Mouse (Mus musculus) megakaryocyte, adult 5-6 weeks (primary cell): ENCODE data around the gene Trpm3. TPM values are rescaled to one million over a fixed set of nuclear protein-coding genes. Genes with fewer than 3 reads are reported as not detected.

ENCODE experiments used
- ATAC-seq: 2 replicates; pipeline ENCODE4 v1.8.0; 2016; ENCODE audit warnings: mild to moderate bottlenecking, inconsistent platforms; ENCODE audit not compliant: poor library complexity, severe bottlenecking
- total RNA-seq, 2 experiments: library from RNA; stranded (forward) in 1 of 2; stranded (reverse) in 1 of 2; fragments of 153-499, 151-499 nt in 1 of 2; fragments of 221-1000, 200-1000 nt in 1 of 2; gene quantifications; 2 replicates each; pipeline versions ENCODE4 v1.2.3 to v1.2.4; 2015 to 2017

The Trpm3 gene
- total RNA-seq, 2 experiments from 2014 or later: 0.04 TPM; not detected in 1

DNA sequence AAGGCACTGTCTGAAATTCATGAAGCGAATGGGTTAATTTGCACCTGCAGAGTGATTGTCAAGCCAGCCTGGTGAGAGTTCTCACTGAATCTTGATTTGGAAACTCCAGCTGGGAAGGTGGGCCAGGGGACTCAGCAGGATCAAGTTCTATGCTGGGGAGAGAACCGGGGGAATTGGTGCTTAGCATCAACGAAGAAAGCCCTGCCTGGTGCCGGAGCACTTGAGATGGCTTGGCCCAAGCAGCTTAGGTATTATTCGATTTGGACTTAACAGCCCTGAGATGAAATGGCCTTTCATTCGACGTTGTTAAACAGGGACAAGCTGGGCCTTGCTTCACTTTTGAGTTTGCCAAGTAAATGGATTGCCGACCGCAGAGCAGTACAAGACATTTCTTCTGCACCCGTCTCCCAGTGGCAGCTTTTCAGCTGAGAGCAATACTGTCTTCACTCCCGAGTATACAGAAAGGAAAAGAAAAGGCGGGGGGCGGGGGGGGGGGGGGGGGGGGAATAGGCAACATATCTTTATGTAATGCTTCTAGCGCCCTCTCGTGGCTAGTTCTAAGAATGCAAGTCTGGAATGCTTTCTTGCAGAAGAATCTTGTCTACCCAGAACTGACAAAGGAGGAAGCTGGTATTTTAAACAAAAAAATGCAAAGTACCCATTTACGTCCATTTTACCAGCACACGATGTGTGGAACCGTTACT, 165.3 kb downstream of the Trpm3 start:
- ATAC-seq: peak; percentile 38

DNA sequence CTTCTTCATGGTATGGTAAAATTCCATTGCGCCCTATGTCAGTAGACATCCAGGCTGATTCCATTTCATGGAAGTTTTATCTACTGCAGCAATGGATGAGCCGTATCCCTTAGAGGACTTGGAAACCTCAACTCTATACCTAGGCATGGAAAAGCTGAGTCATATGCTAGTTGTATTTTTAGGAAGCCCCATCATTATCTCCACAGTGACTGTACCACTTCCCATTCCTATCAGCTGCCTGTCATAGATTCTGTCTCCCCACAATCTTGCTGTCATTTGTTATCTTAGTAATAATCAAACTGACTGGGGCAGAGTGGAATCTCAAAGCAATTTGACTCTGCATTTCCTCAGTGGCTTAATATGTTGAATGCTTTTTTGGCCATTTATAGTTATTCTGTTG, 169.2 kb downstream of the Trpm3 start:
- ATAC-seq: peak; percentile 47; the same call in 1 of the 2 replicates

DNA sequence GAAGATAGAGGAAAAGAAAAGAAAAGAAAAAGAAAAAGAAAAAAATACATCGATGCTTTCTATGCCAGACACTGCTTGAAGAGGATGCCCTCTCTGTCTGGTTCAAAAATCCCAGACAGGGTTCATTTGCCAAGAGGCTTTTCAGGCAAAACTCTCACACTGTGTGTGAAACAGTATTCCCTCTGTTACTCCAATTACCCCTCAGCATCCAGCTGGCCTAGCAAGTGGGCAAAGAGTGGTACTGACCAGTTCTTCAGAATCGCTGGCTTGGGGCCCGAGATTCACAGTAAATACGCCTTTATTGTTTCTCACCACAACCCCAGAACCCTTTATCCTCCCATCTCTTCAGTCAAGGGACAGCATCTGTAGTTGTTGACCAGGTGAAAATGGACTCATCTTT, 178.5 kb downstream of the Trpm3 start:
- no peak for ATAC-seq

DNA sequence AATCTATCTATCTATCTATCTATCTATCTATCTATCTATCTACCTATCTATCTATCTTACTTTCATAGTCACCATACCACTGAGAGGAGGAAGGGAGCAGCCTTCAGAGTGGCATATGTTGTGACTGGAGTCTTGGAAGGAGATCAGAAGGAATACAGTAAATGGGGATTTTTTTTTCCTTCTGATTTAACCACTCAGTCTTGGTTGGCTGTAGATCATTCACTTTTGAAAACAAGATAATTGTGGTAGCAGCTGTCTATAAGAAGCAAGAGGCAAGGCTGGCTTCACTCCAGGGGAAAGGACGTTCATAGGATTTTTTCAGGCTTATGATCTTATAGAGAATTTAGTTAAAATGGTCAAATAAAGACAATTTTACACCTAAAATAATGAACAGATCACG, 188.0 kb downstream of the Trpm3 start:
- ATAC-seq: no peak

DNA sequence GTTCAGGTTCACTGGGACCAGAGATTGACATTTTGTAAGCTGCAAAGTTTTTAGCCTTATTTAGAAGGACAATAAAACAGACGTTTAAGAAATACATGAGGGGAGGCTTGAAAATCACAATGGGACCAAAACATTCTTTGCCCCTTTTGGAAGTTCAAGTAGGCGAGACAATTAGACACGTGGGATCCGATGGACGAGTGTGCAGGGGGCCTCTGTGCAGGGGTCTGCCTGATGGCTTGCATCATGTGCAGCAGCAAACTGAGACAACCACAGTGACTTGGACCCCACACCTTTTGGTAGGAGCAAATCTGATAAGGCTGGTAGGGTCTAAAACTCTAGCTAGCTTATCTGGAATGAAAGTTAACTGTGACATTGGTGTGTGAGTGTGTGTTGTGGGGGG, 188.4 kb downstream of the Trpm3 start:
- ATAC-seq: no peak

DNA sequence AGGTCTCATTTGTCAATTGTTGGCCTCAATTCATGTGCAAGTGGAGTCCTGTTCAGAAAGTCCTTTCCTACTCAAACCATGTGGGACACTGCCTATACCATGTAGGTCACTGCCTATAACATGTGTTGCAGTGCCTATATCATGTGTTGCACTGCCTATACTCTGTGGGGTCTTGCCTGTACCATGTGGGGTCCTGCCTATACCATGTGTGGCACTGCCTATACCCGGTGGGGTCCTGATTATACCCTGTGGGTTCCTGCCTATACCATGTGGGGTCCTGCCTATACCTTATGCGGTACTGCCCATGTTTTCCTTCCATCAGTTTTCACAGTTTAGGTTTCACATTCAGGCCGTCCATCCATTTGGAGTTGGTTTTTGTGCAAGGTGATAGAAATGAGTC, 197.4 kb downstream of the Trpm3 start:
- no peak for ATAC-seq

DNA sequence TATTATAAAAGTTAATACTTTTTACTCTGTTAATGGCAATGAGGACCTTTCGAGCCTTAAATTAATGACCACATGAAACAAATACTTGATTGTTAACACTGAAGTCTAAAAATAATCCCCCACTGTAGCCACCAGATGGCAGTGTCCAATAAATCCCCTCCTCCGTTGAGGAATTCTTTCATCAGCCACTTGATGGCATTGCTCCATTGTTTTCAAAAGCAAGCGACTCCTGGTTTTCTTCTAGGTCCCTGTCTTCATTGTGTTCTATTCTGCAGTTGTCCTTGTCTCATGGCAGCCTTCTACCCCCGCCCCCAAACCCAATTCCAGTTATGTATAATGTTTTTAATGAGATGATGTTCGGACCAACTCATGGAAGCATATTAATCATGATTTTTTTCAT, 198.6 kb downstream of the Trpm3 start:
- ATAC-seq: no peak

DNA sequence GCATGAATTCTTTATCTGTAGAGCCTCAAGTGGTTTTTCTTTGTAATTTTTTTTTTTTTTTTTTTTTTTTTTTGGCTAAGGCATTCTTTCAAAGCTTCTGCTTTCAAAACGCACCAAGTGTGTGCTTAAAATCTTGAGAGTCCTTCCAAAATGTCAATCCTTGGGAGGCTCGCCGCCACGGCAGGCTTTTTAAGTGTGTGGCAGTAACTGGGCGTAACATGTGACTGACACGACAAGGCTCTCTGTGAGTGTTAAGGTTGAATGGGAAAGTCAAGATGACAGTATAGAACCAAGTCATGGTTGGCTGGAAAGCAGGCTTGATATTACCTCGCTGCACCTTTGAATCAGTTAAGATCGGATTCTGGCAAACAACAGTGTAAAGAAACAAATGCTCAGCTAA, 200.1 kb downstream of the Trpm3 start:
- ATAC-seq: no peak

DNA sequence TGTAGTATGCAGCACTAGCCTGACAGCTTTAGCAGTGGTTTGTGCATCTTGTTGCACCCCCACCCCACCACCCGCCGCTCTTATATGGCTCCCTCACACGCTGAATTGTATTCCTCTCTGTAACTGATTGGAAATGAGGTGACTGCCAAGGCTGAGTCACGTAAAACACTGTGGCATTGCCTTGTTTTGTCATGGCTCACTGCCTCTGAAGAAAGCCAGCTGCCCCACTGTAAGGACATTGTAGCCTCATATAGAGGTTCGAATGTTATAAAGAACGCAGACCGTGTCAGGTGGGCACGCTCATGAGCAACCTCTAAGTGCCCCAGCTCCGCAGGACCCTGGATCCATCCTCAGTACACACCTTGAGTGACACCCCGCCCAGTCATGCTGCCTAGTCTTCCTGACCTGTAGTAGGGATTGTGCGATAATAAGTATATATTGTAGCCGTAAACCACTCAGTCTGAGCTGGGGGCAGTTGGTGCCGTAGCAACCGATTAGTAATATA, 215.2 kb downstream of the Trpm3 start:
- no peak for ATAC-seq

DNA sequence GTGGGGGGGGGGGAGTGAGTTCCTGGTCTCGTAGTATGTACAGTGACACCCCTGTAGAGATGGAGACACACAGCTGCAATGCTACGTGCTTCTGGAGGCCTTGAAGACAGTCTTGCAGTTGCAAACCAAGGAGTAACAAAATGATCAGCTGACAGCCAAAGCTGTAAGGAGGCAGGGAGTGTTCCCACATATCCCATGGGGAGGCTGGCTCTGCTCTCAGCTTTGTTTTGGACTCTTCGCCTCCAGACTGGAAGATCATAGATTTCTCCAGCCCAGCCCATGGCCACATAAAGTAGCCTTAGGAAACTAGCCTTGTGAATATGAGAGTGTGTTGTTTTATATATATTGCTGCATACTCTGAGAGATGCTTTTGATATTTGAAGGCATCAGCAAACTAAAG, 248.0 kb downstream of the Trpm3 start:
- ATAC-seq: no peak

DNA sequence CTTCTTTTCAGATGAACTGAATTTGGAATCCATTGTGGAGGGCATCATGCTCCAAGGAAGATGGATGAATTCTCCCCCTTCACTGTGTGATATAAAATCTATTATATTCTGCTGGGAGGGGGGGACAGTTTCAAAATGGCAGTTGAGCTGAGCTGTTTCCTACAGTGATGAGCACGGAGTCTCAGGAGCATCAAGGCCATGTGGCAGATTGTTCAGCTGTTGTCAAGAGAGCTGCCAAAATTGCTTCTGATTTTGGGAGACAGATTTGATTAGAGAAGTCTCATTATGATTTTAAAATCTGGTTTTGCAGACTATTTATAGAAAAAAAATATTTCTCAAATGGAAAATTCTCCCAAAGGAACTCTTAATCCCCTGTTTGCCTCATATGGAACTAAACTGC, 255.9 kb downstream of the Trpm3 start:
- ATAC-seq: no peak

DNA sequence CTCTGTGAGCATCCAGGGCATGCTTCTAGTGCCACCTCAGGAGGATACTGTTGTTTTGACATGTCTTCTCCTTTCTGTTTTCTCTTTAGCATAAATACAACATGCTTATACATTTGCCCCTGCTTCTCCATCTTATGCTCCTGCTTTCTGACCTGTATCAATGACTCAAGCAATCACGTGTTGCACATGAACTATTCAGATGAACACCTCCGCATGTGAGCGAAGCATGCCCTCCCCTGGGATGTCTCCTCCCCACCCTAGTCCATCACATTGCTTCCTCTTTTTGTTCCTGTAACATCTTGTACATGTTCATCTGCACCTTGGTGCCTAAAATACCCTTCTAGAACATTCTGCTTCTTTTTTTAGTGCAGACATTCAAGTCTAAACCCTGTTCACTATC, 265.2 kb downstream of the Trpm3 start:
- ATAC-seq: no peak

DNA sequence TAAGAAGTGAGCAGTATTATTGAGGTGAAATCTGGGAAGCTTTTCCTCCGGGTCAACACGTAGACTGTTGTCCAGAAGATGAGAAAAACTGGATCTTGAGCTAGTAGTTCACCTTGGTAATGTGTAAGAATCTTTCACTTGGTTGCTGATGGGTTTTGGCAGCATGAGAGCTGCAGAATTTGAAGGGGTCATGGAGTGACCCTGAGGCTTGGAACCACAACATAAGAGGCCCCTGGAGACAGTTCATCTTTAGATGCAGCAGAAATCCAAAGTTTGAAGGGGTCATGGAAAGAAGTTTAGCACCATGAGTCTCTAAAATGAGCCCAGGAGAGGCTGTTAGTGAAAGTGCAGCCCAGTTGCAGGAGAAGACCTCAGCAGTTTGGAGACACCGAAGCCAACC, 279.4 kb downstream of the Trpm3 start:
- ATAC-seq: no peak

DNA sequence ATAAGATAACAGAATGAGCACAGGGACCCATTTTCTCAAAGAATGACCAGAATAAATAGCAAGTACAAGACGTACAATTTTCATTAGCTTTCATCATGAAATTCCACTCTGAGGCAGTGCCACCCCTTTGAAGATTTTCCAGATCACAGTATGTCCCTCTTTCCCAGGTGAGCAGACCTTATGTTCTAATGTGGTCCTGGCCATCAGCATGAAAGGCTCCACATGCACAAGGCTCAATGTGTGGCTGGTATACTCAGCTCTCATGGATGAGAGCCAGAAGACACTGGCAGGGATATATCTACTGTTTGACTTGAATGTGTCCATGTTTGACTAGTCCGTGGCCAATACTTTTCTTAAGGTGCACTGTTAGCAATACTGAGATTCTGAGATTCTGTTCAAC, 298.4 kb downstream of the Trpm3 start:
- no peak for ATAC-seq

DNA sequence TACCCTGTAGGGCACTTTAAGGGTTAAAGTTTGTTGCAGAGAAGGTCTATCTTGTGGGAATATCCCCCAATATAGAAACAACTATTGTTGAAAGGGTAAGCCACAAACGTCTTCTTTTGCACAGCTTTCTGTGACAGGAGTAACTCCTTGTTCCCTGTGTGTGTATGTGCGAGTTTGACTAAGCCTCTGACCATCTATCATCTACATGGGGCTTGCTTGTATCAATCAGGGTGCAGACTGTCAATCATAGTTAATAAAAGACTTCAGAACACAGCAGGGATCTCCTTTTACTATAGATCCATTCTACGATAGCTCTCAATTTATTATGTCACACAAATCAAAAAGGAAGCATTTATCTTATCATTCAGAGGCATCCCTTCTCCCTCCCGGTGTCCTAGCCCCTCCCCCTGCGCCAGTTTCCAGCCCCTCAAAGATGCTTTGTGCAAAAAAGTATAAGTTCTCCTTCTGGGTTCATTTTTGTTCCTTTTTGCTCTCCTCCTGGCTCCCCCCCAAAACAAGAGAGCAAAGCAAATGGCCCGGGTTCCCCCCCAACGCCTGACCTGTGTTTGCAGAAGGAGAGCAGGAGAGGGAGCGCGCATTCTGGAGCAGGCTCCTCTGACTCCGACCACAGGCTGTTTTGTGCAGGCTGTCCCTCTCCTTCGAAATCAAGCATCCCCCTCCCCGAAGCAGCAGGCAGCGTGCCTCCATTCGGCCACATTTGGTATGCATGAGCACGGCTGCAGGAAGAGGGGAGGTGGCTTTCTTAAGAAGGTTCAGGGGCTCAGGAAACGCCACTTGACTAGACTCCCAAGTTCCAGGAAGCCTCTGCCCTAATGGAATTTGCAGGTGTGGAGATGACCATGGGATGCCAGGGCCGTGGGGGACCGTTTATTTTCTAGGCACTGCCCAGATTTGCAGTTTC, 308.8 kb downstream of the Trpm3 start:
- no peak for ATAC-seq

DNA sequence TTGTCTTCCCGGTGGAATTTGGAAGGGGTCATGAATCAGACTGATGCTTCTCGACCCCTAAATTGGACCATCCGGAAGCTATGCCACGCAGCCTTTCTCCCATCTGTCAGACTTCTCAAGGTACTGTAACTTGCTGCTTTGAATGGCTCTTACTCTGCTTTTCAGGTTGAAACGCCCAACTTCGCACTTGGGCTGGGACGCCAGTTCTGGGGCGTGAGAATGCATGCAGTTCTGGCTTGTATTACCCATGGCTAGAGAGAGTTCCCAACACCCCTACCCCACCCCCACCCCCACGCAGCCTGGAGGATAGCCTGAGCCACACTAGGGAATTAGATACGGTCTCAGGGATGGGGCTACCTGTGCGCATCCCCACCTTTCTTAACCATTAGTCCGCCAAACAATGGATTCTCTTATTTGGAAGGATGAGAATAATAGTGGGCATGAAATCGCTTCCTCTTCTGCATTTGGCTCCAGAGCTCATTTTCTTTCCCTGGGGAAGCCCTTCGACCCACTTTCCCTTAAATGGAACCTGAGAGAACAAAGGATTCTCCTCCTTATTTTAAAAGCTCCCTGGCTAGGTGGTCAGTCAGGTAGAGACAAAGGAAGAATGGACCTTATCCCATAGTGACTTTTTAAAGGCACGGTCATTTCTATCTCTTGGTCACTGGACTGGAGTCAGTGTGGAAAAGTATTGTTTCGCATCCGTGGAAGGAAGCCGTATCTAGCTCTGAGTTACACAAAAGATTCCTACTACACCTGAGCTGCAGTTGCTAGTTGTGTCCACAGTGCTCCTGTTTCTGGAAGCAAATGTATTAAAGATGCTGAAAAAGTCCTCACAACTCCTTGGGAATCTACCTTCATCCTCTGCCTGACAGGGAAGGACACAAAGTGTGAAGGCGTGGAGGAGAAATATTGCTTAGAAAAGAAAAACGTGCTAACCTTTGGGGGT, 309.8 kb downstream of the Trpm3 start:
- ATAC-seq: no peak

DNA sequence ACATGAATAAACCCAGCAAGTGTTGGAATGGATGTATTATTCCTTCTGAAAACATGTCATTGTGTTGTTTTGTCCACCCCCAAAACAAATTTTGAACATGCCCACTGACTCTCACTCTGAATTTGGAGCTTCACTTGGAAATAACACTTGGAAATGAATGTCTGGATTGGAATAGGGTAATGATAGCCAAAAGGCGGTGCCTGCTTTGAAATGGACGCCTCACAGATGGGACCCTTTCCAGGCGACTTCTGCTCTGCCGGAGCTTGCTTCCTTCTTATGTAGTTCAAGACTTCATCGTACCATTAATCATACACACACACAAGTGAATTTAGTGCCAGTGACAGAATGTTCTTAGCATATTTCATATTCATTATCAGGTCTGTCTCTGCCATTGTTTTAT, 312.4 kb downstream of the Trpm3 start:
- ATAC-seq: no peak

DNA sequence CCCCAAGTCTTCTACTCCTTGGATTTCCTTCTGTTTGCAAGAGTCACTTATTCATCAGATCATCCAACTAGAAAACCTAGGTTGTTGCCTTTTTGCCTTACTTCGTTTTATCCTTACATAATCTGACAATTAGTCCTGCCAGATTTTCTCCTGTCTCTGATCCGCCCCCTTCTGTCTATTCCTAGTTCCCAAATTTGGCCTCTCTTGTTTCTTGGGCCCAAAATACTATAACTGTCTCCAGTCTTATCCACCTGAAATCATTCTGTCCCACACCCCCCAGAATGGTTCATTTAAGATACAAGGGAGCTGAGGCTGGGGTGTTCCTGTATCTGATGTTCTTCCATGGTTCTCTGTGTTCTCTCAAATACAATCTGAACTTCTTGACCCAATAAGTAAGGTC, 318.1 kb downstream of the Trpm3 start:
- no peak for ATAC-seq

DNA sequence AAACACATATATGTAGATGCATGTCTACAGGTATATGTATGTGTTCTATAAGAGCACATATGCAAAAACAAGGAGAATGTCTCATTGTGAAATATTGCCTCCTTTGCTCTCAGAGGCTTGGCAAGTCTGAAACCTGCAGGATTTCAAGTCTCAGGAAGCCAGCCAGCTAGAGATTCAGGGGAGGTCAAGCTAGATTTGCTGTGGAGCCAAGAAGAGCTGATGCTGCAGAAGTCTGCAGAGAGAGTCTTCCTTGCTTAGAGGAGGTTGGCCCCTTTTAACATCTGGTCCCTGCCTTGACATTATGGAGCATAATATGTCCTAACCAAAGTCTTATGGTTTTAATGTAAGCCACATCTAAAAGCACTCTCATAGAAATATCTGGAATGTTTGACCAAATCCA, 323.2 kb downstream of the Trpm3 start:
- ATAC-seq: no peak

DNA sequence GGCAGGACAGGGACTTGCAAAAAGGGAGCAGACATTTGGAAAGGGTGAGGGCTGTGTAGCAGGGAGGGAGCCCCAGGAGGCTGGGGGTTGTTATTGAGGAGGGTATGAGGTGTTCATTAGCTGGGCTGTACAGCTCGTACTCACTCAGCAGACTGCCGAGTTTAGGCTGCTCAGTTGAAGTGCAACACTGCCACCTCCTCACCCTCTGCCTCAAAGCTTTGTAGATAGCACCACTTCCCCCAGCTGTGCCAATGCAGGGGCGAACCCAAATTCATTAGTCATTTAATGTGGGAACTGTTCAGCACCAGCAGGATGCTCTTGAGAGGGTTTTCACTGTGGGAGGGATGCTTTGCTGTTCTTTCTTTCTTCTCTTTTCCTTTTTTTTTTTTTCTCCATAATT, 324.7 kb downstream of the Trpm3 start:
- no peak for ATAC-seq

DNA sequence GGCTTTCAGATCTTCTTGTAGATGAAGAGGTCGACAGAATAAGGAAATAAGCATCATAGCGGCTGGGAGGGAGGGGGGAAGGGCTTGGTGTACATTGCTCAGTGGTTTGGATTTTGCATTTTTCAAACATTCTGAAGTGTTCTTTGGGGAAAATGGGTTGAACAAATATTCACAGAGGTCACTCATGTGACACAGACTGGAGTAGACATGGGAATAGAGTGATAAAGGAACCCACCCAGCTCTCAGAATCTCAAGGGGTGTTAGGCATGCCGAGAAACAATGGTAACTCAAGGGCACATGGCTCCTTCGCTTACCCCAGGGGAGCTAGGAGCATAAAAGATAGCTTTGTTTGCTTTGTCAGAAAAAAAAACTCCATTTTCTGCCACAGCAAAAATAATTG, 330.8 kb downstream of the Trpm3 start:
- no peak for ATAC-seq
